Mouse (Mus musculus) heart, embryonic 14.5 days (tissue): ENCODE data around the gene Wbp2nl. TPM values are rescaled to one million over a fixed set of nuclear protein-coding genes. Genes with fewer than 3 reads are reported as not detected.
A peak's percentile ranks its signal among the peaks of the same experiment; 100 is the strongest.

ENCODE experiments used
- ATAC-seq: fragments of 200-750 bp; cut with Nextera tagmentation; 2 replicates; pipeline ENCODE4 v1.8.0; 2017; ENCODE audit warnings: low read depth, moderate TSS enrichment; ENCODE audit not compliant: insufficient number of reproducible peaks, insufficient read depth, low FRiP score
- H3K27ac ChIP-seq, 2 experiments: fragments of 200-500 bp in 1 of 2; fragments of 300-500 bp in 1 of 2; sonication (generic) in 1 of 2; replicated peaks in 1 of 2; 2 replicates each; pipeline ENCODE4 v1.5.1; 2012 to 2014; ENCODE audit warnings: low read depth in 2 of 2, low read length in 2 of 2, control low read depth in 1 of 2, mild to moderate bottlenecking in 1 of 2, mixed read lengths in 1 of 2; ENCODE audit not compliant: control insufficient read depth in 1 of 2, insufficient read depth in 1 of 2
- H3K27me3 ChIP-seq: fragments of 300-500 bp; sonication (generic); 2 replicates; pipeline ENCODE4 v1.6.1; 2014; ENCODE audit warnings: mild to moderate bottlenecking, low read length, control low read depth; ENCODE audit not compliant: control insufficient read depth, insufficient read depth
- H3K36me3 ChIP-seq: fragments of 300-500 bp; sonication (generic); 2 replicates; pipeline ENCODE4 v1.6.1; 2014; ENCODE audit warnings: mild to moderate bottlenecking, control low read depth, low read length, mixed read lengths; ENCODE audit not compliant: control insufficient read depth, insufficient read depth
- H3K4me1 ChIP-seq, 2 experiments: fragments of 200-500 bp in 1 of 2; fragments of 300-500 bp in 1 of 2; sonication (generic) in 1 of 2; 2 replicates each; pipeline ENCODE4 v1.6.1; 2012 to 2014; ENCODE audit warnings: low read length in 2 of 2, control low read depth in 1 of 2, mixed read lengths in 1 of 2; ENCODE audit not compliant: control insufficient read depth in 2 of 2, insufficient read depth in 2 of 2
- H3K4me2 ChIP-seq: fragments of 300-500 bp; sonication (generic); 2 replicates; pipeline ENCODE4 v1.6.1; 2014; ENCODE audit warnings: mild to moderate bottlenecking, low read length
- H3K4me3 ChIP-seq, 2 experiments: fragments of 200-500 bp in 1 of 2; fragments of 300-500 bp in 1 of 2; sonication (generic) in 1 of 2; 2 replicates each; pipeline ENCODE4 v1.5.1; 2012 to 2014; ENCODE audit warnings: low read length in 2 of 2, mild to moderate bottlenecking in 2 of 2, control low read depth in 1 of 2, low read depth in 1 of 2, moderate library complexity in 1 of 2; ENCODE audit not compliant: control insufficient read depth in 1 of 2, insufficient read depth in 1 of 2
- H3K9ac ChIP-seq: fragments of 300-500 bp; sonication (generic); 2 replicates; pipeline ENCODE4 v1.6.1; 2014; ENCODE audit warnings: mild to moderate bottlenecking, low read length
- H3K9me3 ChIP-seq: fragments of 300-500 bp; sonication (generic); 2 replicates; pipeline ENCODE4 v1.6.1; 2016; ENCODE audit warnings: low read length, control low read depth; ENCODE audit not compliant: control insufficient read depth
- WGBS: fragments of 180-500 bp; shearing (Covaris S2); extraction: QIAGEN DNeasy Blood & Tissue Kit; methylation state at CpG from one replicate; pipeline ENCODE4 v1.1.7; 2014; 5-methylcytosine and 5-hydroxymethylcytosine counted together
- polyA plus RNA-seq: library from polyadenylated mRNA; unstranded; fragments of >200 nt; fragmentation: Nextera tagmentation; extraction: Ambion mirVana; gene quantifications from 2 replicates; pipeline ENCODE4 v1.2.1, GENCODE M21; 2014

Gene Wbp2nl
- polyA plus RNA-seq, 1 experiment from 2014 or later: not detected

DNA sequence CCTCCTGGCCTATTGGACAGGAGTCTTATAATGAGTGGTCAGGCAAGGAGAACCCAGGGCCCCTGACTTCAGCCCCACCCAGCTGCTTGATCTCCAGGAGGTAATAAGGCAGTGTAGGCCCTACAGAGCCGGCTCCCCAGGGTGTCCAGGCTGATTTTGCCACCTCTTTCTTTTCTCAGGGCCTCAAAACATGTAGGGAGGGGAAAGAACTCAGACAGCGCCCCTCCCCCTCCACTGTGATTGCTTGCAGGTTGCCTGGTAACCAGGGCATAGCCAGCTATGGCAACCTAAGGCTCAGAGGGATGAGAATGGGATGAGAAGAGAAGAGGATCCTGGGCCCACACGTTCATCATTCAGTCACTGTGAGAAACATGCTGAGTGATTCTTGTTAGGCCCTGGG lies 30.6 kb upstream of the Wbp2nl start:
- Histone ChIP-seq H3K36me3 (no peaks in the 10 kb centered on the region), H3K4me3 (no peak overlapping the region), H3K4me1 (peaks cover 7 to 13% of the 10 kb centered on the region in 2 experiments), H3K9me3 (no peaks in the 10 kb centered on the region), H3K27me3 (peaks cover 16% of the 10 kb centered on the region), H3K27ac (no peak overlapping the region), H3K9ac (no peak overlapping the region), H3K4me2 (no peak overlapping the region)
- no peak for ATAC-seq
- 47% methylated on average over 3 of the region's 3 CpGs for WGBS

DNA sequence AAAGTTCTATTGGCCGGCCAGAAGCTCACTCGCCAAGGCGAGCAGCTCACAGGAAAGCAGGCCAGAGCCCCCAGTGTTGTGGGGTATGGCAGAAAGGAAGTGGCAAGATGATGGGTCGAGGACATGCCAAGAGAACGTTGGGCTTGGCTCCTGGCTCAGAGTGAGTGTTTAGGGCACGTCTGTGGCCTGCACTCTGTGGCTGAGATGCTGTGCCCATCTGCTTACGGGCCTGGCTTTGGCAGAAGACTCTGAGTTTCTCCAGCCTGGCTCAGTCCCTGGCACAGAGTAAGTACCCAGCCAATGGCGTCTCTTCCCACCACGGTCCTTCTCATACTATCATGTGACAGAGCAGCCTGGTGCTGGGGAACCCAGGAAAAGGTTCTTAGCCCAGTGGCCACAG lies 30.0 kb upstream of the Wbp2nl start:
- H3K9me3 ChIP-seq: no peaks in the 10 kb centered on the region
- H3K4me2 ChIP-seq: no peak overlapping the region
- H3K4me3 ChIP-seq: no peak overlapping the region
- H3K27ac ChIP-seq: no peak overlapping the region
- H3K36me3 ChIP-seq: no peaks in the 10 kb centered on the region
- H3K27me3 ChIP-seq: peaks cover 22% of the 10 kb centered on the region
- H3K4me1 ChIP-seq: peaks cover 7 to 13% of the 10 kb centered on the region in 2 experiments
- no peak for ATAC-seq
- 80% methylated on average over 9 of the region's 9 CpGs for WGBS
- no peak overlapping the region for H3K9ac ChIP-seq

- no peak overlapping the region for H3K9ac ChIP-seq
- peaks cover 14 to 15% of the 10 kb centered on the region in 2 experiments for H3K4me1 ChIP-seq
- H3K4me2 ChIP-seq: no peak overlapping the region
- WGBS: 7% methylated on average over 5 of the region's 5 CpGs
- H3K4me3 ChIP-seq: no peak overlapping the region
- H3K9me3 ChIP-seq: no peaks in the 10 kb centered on the region
- H3K27ac ChIP-seq: no peak overlapping the region
- H3K36me3 ChIP-seq: no peaks in the 10 kb centered on the region
- no peak for ATAC-seq
- peaks cover 47% of the 10 kb centered on the region for H3K27me3 ChIP-seq
Observed at GRCm38 (mm10) chr15:82271201-82271600, 27.6 kb upstream of the Wbp2nl start.

DNA sequence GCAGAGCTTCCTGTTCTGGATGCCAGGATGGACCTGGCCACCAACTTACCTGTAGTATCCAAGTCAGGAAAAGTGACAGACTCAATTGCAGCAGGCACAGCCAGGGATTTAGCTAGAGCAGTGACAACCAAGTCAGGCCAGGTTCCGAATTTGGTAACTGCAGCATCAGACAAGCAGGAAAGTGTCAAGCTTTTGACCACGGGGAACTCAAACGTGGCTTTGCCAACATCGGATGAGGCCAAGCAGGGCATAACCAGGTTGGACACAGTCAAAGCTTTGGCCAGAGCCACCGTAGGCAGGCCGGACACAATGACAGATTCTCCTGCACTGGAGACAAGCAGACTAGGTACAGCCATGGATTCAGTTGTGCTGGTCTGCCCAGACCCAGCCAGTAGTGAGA lies 26.5 kb upstream of the Wbp2nl start:
- Histone ChIP-seq H3K27ac (no peak overlapping the region), H3K27me3 (peaks cover 55% of the 10 kb centered on the region), H3K4me3 (no peak overlapping the region), H3K9ac (no peak overlapping the region), H3K36me3 (no peaks in the 10 kb centered on the region), H3K9me3 (no peaks in the 10 kb centered on the region), H3K4me2 (no peak overlapping the region), H3K4me1 (peaks cover 14 to 15% of the 10 kb centered on the region in 2 experiments)
- 78% methylated on average over 6 of the region's 6 CpGs for WGBS
- ATAC-seq: no peak

DNA sequence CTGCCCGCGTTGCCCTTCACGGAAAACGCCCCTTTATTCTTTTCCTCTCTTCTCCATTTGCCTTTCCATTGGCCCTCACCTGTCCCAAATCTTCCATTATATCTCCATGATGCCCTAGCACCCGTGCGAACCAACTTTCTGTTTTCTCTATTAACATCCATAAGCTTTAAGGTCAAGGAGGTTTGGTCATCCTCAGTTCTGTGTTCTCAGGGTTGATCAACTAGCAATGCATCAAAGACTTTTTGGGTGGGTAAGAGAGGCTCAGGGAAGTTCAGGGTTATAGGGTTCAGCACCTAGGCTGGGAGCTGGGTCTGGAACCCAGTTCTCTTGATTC lies 24.2 kb upstream of the Wbp2nl start, which contains the start of gene Sept3:
Sept3 (plus strand) TSS at position 301 of the 334 bp plus-strand sequence.
- Histone ChIP-seq H3K27ac (no peak within 1 kb of the TSS), H3K4me3 (peak within 1 kb of the TSS; percentile 50 to 51), H3K9ac (peak within 1 kb of the TSS; percentile 70), H3K36me3 (no peaks in the 10 kb centered on the region), H3K4me2 (peak within 1 kb of the TSS; percentile 98), H3K27me3 (peaks cover 55% of the 10 kb centered on the region), H3K9me3 (no peaks in the 10 kb centered on the region), H3K4me1 (peaks cover 13 to 15% of the 10 kb centered on the region in 2 experiments)
- ATAC-seq: no peak
- 30% methylated on average over 6 of the region's 6 CpGs for WGBS

- Histone ChIP-seq H3K4me3 (peak overlapping the region; percentile 50 to 51), H3K4me2 (peak overlapping the region; percentile 98), H3K9ac (peak overlapping the region; percentile 70), H3K27ac (no peak overlapping the region), H3K4me1 (peaks cover 14 to 16% of the 10 kb centered on the region in 2 experiments), H3K36me3 (no peaks in the 10 kb centered on the region), H3K27me3 (peaks cover 55% of the 10 kb centered on the region), H3K9me3 (no peaks in the 10 kb centered on the region)
- no peak for ATAC-seq
- WGBS: under 1% methylated on average over 73 of the region's 86 CpGs
Observed at GRCm38 (mm10) chr15:82274927-82275901, 23.5 kb upstream of the Wbp2nl start.

DNA sequence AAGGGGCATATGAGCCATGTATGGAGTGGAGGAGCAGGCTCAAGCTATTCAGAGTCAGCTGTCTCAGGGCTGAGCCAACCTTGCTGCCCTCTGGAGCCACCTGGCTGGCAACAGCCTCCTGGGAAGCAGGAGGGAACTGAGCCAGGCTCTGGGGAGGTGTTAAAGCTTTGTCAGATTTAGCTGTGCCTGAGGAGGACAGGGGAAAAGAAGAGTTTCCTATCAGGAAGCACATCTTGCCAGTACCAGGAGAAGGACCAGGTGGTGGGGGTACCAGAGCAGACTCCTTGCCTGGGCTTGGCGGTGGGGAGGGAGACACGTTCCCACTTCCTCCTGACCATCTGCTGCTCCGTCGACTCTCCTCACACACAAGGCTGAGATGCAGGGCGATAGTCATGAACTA lies 21.2 kb upstream of the Wbp2nl start:
- Histone ChIP-seq H3K36me3 (no peaks in the 10 kb centered on the region), H3K4me1 (peaks cover 14 to 18% of the 10 kb centered on the region in 2 experiments), H3K27ac (no peak overlapping the region), H3K9me3 (no peaks in the 10 kb centered on the region), H3K4me2 (no peak overlapping the region), H3K27me3 (peaks cover 42% of the 10 kb centered on the region), H3K9ac (no peak overlapping the region), H3K4me3 (no peak overlapping the region)
- WGBS: 67% methylated on average over 5 of the region's 5 CpGs
- ATAC-seq: no peak
